Mouse (Mus musculus) right cerebral cortex, adult 18-20 months (tissue): ENCODE measurements at regions not wholly inside any gene's neighbourhood (a gene's known extent, or its start where the extent isn't known, plus 50 kb on each side); places are given as distances from the start of the nearest gene placed in this dataset.

Source experiments
- DNase-seq: peaks from one replicate; pipeline ENCODE4 v3.0.0; 2022; ENCODE audit warnings: mixed read lengths

DNA sequence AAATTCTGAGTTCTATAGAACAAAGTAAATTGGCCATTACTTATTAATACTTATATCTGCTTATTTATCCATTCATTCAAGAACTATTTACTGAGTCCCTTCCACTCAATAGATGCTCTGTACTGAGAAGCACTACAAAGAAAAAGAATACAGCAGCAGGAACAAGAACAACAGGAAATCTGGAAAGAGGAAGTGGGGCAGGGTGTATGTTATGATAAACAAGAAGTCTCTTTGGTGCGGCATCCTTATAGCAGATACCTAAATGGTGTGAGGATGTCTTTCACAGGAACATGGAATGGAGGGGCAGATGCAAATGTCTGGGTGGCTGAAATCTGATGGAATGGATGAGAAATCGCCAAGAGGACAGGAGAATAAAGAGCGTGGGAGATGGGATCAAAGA, 208.5 kb upstream of the Zc3h12c start:
- no peak for DNase-seq

DNA sequence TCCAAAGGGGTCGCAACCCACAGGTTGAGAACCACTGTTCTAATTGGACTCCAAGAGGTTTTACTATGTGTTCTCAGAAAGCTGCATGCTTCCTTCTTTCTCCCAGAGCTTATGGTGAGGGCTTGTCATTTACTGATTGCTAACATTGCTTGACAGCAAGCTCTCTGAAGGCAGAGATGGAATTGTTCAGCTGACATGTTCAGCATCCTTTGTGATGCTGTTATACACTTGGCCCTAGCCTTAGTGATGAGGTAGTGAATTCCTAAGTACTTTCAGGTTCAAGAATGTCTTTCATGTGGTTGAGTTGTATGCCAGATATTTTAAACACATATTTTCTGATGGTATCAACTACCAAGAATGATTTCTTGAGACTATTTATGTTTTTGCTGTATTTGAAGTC, 202.9 kb upstream of the Zc3h12c start:
- DNase-seq: no peak

DNA sequence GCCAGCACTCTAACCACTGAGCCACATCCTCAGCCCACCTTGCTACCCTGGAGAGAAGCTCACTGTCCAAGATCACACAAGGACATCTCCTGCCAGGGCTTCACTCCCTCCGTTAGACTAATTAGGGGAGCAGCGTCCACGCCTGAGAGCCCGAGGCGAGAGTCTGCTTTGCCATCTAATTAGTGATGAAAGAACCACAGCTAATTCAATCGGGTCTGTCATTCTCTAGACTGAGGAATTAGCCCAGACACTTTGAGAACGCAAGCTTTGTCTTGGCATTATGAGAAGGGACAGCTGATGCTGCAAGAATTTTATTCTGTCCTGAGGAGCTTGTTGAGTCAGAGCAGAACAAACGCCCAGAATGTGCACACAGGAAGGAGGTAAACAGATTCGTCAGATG, 200.5 kb upstream of the Zc3h12c start:
- no peak for DNase-seq

DNA sequence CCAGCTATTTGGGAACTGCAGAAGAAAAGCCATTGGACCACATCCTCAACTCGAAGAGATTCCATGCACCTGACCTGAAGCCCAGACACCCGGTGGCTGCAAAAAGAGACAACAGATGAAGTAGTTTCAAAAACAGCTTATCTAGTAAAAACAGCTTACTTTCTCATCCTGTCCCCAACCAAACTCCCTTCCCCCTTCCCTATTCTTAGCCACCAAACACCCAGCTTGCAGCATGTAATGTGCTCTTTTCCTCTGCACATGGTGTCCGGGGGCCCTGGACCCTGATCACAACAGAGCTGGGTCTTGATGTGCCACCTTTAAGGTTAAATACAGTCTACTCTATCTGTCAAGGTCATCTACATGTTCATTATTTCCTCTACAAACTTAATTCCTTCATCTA, 199.7 kb upstream of the Zc3h12c start:
- DNase-seq: no peak

DNA sequence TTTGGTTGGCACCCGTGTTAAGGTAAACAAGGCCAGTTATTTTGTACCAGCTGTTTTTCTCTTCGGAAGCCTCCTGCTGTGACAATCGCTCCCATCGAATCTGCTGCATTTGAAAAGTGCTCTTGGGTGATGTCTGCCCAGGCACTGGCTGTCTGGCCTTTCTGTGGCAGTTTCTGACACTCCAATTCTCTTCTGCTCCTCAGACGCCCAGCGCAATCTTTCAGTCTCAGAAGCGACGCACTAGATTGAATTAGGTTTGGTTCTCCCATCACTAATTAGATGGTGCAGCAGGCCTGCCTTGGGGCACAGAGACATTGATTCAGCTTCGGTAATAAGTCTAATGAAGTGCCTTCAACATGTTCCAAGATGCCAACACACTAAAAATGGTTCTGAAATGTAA, 197.7 kb upstream of the Zc3h12c start:
- no peak for DNase-seq

DNA sequence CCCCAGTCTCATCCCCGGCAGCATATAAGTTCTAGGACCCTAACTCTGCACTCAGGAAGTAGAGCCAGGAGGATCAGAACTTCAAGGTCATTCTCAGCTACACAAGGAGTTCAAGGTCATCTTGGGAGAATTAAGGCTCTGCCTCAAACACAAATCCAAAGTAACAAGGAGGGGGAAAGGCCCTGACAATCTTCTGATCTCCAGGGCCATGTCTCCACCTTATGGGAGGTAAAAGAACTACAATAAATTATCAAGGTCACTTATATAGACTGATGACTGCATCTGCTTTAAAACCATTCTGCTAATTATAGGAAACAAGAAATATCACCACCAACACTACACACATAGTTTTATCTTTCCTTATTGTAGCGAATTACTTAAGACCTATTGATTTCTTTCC, 193.2 kb upstream of the Zc3h12c start:
- DNase-seq: no peak

DNA sequence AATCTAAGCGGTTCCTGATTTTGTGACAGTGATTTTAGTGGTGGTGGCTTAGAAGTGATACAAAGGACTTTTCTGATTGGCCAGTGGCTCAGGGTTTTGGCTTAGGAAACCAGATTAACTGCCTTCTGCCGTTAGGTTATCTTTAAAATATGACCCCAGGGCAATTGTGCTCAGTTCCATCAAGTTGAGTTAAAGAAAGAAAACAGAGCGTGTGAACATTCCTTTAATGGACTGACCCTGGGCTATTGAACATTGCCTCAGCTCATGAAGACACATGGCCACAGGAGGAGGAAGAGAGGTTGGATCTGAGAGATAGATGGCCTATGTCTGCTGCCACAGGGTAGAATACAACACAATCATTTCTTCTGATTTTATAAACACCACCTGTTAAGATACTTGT, 191.0 kb upstream of the Zc3h12c start:
- DNase-seq: no peak

DNA sequence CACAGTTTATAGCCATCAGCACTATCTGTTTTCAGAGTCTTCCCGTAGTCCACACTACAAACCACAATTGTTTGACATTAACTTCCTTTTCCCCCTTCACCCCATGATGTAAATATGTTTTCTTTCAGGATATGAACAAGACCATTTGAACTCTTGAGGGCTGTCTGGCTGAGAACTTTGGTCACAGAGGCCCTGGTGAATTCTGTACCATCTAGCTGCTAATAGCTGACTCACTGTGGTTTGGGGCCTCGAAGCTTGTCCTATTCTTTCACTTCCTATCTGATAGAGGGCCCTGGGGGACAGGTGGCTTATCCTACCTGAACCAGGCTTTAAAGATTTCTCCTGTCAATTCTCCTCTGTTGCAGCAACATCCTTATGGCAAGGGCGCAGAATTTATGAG, 188.2 kb upstream of the Zc3h12c start:
- no peak for DNase-seq

DNA sequence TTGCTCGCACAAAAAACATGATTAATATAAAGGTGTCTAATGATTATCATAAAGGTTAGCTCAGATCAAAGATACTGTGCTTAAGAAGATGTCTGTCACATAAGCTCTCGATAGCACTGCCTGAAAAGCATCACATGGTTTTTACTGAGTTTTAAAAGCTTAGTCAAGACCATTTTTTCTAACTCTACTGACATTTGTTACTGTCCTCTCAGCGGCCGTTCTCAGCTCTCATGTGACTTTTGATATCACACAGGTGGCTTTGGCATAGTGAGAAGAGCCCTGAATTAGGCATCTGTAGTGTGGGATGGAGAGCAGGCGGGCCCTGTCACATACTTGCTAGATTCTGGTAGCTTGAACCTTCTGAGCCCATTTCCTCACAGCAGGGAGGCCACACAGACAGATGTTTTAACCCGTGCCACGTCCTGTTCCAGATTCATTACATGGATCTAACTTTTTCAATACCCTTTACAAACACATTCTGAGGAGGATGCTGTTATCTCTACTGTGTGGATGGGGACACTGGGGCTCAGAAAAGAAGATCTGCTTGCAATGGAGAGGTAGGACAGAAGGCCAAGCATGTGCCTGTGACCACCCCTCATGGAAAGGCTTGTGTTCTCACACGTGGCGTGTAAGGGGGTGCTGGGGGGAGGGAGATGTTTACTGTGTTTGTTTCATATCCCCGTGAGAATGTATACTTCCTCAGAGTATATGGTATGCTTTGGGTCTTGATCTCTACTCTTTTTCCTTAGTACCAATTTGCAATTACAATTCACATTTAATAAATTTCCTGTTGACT, 187.0 kb upstream of the Zc3h12c start:
- no peak for DNase-seq

DNA sequence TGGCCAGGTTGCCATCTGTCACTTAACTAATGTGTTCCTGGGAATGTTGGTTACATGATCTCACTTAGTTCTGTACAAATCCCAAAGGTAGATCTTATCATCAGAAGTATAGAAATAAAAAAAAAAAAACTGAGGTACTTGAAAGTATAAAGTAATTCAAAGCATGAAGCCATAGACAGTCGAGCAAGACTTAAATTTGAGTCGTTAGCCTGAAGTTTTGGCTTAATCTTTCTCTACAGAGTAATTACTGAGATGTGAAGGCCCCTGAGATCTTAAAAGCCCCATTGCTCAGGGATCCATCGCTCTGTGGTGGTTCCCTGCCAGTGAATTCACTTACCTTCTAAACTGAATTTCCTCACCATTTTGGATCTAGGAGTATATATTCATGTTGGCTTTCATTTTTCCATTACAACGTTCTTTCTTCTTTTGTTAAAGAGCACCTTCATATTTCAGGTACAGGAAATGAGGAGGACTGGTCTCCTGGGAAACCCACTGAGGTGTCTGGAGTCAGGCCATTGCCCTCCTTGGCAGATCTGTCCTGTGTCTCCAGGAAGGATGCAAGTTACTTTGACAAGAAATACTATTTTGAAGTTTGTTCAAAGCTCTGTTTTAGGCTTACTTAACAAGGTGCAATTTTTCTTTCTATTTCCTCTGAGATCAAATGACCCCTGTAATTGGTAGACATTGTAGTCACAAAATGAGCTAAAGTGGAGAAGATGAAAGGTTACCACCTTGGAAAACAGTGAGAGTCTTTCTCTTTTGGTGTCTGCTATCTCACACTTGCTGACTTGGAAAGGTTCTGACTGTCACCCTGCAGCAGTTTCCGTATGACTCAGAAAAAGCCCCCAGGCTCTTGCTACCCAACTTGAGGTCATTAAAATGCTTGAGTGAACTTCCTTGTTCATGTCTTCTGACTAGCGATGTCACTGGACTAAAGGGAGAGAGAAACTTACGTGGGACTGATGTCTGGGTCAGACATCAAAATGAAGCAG, 180.5 kb upstream of the Zc3h12c start:
- no peak for DNase-seq

DNA sequence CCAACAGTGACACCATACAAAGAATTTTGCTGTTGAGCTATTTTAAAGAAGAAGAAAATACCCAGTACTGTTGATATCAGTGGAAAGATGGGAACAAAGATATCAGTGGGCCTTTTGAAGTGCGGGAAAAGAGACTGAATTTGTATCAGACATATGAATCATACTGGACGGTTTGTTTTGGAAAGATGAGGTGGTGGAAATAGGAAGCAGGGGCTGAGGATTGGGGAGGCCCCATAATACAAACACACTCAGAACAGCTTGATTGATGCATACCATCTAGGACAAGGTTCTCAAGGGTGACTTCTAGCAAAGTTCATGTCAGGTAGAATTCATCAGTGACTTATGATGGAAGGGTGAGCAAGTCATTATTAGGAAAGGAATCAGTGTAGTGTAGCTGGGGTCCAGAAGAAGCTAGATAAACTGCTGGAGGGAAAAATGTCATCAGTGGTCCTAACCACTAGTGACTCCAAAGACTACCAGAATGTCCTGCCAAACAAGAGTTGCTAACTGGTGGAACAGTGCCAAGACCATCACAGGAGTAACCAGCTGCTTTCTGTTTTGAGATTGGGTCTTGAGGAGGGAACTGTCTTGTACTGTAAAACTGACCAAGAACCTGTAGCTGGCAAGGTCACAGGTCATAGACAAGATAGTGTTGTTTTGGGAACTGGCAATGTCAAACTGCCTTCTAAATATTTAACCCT, 176.0 kb upstream of the Zc3h12c start:
- DNase-seq: no peak

DNA sequence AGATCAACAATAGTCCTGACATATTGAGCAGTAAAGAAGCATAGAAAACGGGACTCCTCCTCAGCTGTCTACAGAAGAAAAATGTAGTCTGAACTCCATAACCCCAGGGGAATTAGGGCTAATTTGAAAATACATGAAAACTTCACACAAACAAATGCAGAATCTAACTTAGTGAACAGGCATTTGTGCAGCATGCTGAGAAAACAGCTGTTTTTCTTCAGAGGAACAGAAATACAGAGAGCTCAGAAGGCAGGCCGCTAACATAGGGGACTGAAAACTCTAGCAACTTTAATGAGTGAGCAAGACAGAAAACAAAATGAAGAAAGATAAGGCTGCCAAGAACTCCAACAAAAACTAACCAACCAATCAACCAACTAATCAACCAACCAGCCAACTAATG, 172.7 kb upstream of the Zc3h12c start:
- DNase-seq: no peak

DNA sequence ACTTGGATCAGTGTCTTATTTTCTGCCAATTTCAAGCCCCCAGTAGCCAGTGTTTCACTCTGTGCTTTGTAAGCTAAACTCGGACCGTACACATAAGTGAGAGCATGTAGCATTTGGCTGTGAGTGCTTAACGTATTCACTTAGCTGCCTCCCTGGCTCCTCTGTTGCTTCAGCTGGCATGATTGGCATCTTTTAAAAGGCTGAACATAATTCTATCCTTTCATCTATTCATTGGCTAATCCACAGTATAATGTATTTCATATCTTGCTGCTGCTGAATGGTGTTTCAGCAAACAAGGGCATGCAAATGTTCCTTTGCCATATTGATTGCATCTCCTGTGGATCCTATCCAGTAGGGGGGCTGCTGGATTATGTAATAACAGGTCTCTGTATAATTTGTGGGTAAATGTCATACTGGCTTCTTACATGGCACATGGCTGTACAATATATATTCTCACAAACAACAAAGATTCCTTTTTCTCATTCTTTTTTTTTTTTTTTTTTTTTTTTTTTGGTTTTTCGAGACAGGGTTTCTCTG, 169.5 kb upstream of the Zc3h12c start:
- no peak for DNase-seq

DNA sequence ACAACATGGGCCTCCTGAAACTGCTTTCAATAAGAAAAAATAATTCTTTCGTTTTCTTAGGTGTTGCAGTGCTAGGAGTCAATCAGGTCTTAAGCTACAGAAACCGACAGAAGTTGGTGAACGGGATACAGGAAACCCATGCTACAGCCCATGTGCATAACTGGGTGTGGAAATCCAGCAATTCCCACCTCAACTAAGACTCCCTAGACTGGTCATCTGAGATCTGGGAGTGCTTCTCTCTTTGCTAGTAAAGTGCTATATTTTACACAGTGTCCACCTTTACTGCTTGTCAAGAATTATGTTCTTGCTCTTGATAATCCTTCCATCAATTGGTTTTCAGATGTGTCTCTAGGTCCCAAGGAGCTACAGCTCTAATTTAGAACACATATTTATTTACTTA, 166.4 kb upstream of the Zc3h12c start:
- DNase-seq: no peak

DNA sequence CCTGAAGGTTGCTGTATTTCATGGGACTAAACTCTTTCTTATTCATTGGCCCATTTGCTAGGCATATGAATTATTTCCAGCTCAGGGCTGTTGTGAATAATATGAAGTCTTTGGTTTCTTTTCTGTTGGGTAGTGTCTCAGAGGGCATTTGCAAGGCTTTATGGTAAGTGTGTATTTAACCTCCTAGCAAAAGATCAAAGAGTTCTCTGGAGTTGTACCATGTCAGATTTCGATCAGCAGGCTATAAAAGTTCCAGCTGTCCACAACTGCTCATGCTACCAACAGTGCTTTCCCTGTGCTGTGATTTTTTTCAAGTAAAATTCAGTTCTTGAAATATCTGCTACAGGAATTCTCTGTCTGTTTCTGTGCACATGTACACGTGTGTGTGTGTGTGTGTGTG, 165.5 kb upstream of the Zc3h12c start:
- DNase-seq: no peak

DNA sequence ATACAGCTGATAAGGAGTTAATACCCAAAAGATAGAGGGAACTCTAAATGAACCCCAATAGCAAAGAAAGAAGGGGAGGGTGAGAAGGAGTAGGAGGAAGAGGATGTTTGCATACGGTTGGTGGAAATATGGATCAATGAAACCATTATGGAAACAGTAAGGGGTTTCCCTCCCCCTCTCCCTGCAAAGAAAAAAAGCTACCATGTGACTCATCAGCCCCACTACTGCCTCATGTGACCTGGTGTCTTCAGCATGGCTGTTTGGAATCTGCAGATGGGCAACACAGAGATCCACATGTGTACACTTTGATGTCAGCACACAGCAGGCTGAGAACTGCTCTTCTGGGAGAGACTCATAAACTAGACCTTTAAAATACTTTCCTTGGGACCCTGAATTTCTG, 163.4 kb upstream of the Zc3h12c start:
- DNase-seq: no peak

DNA sequence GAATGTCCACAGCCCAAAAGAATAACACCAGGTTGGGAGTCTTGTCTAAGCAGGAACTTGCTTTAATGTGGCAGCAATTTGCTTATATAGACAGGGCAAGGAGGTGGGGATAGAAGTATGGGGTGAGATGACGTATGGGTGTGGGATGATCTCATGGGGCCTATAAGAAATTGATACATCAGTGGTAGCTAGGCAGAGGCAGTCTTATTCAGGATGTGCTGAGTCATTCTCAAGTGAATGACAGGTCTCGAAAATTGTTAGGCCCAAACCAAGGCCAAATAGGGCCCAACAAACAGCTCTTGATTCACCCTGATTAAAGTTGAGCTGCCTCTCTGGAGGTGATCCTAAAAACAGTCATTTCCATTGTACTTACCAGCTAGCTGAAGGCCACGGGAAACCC, 162.3 kb upstream of the Zc3h12c start:
- no peak for DNase-seq

DNA sequence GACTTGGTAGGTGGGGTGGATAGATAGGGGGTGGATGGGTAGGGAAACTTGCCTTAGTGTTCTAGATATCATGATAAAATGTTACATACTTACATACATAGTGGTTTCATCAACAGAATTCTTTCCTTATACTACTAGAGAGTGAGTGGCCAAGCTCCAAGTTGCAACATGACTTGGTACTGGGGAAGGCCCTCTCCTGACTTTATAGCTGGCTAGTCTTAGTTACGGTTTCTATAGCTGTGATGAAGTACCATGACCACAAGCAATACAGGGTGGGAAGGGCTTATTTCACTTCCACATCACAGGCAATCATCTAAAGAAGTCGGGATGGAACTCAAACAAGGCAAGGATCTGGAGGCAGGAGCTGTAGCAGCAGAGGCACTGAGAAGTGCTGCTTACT, 156.0 kb upstream of the Zc3h12c start:
- DNase-seq: no peak

DNA sequence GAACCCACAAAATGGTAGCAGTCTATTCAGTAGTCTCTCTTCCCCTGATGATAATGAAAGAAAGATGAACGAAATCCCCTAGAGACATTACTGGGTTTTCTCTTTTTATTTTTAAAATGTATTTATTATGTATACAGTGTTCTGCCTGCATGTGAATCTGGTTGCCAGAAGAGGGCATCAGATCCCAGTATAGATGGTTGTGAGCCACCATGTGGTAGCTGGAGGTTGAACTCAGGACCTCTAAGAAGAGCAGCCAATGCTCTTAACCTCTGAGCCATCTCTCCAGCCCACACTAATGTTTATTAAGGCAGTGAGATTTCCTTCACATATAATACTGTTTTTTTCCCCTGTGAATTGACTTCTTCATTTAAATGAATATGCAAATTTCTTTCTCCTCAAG, 155.4 kb upstream of the Zc3h12c start:
- DNase-seq: peak; percentile 6

DNA sequence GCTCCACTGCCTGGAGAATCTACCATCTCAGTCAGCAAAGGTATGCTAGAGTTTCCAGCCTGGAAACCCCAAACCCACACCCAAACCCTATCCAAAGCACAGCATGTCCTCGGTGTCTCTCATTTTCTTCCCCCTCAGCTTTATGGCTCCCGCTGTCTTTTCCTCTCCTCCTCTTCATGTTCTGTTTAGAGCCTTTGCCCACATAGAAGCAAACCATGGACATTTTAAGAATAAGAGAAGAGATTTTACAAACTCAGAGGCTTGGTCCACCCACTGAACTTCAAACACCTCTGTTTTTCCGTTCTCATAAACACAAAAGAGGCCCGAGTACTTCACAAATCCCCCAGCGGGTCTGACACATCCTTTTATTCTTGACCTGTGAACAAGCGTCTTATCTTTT, 154.9 kb upstream of the Zc3h12c start:
- DNase-seq: peak; percentile 25

DNA sequence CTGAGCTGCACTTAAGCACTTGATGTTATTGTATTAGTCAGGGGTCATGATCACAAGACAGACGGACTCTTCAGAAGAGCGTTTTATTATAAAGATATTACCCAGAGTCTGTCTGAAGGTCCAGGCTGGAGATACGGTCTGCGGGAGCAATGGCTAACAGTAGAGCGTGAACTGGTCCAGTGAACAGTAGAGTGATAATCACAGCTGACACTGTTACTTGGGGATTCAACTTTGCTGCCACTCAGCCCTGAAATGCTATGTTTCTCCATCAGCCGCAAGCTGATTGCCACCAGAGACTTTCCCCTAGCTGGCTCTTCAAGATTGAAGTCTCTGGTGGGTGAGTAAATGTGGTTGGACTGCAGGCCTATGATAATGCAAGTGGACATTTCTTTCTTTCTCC, 133.1 kb upstream of the Zc3h12c start:
- DNase-seq: no peak

DNA sequence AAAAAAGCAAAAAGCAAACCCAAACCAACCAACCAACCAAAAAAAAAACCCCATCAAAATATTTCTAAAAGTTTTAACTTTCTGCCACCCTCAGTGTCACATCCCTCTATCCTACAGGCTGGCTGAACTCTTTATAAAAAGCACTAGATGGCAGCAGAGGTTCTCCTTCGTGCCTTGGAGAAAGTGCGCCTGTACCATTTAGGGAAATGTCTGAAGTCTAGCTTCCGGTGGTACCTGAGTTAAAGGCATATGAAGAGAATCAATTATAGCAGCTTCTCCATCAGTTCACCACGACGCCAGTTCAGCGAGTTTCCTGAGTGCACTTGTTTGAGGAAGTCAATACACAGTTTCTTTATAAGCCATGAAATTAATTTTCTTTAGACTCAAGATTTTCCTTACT, 130.0 kb upstream of the Zc3h12c start:
- DNase-seq: peak; percentile 39

DNA sequence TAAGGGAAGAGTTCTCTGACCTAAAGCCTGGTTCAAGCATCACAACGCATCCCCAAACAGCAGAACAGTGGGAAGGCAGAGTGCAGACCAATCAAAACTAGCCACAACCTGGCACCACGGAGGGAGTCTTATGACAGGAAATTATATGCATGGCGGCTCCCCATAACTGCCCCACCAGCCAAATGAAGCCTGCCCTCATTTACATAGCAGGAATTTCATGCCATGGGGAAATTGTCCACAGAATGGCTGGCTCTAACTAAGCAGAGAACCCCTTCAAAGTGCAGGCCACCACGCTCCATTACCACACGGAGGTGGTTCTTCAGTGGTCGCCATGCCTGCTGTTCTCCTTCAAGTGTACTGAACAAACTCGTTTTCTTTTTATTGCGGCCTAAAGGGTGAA, 126.3 kb upstream of the Zc3h12c start:
- DNase-seq: no peak
